Mouse (Mus musculus): ENCODE results near the gene Slc26a11. TPM values are rescaled to one million over a fixed set of nuclear protein-coding genes. Genes with fewer than 3 reads are reported as not detected.

Slc26a11 gene
- polyA plus RNA-seq, 1 experiment from 2014 or later, result 12.3 TPM

GRCm38 (mm10) chr11:119407977-119408376 lies 52.6 kb downstream of the Slc26a11 start:
- Histone ChIP-seq H3K4me1 (no peaks in the 10 kb centered on the region), H3K9ac (no peak overlapping the region), H3K4me3 (no peak overlapping the region), H3K27me3 (no peaks in the 10 kb centered on the region), H3K4me2 (no peak overlapping the region), H3K36me3 (peaks cover 20% of the 10 kb centered on the region), H3K27ac (no peak overlapping the region), H3K9me3 (no peaks in the 10 kb centered on the region)
- ATAC-seq (ENCODE audit: borderline replicate concordance, extremely low read depth, low FRiP score, low TSS enrichment), result no peak
- WGBS, result 53% methylated on average over 5 of the region's 5 CpGs

GRCm38 (mm10) chr11:119419327-119420118 lies 64.2 kb downstream of the Slc26a11 start:
- Histone ChIP-seq H3K9ac (no peak overlapping the region), H3K9me3 (no peaks in the 10 kb centered on the region), H3K27ac (peak overlapping the region; percentile 71), H3K4me3 (no peak overlapping the region), H3K4me1 (peaks cover 7% of the 10 kb centered on the region), H3K36me3 (peaks cover 18% of the 10 kb centered on the region; the same call in 1 of the 2 replicates), H3K27me3 (no peaks in the 10 kb centered on the region), H3K4me2 (no peak overlapping the region)
- 33% methylated on average over 16 of the region's 16 CpGs for whole genome bisulfite sequencing
- no peak for ATAC-seq (ENCODE audit: borderline replicate concordance, extremely low read depth, low FRiP score, low TSS enrichment)

GRCm38 (mm10) chr11:119420426-119420825 lies 65.1 kb downstream of the Slc26a11 start:
- WGBS, result 51% methylated on average over 5 of the region's 5 CpGs
- H3K36me3 ChIP-seq, result peaks cover 18% of the 10 kb centered on the region; the same call in 1 of the 2 replicates
- H3K4me2 ChIP-seq, result no peak overlapping the region
- H3K9ac ChIP-seq, result no peak overlapping the region
- no peaks in the 10 kb centered on the region for H3K9me3 ChIP-seq
- peak overlapping the region; percentile 71 for H3K27ac ChIP-seq
- ATAC-seq (ENCODE audit: borderline replicate concordance, extremely low read depth, low FRiP score, low TSS enrichment), result no peak
- H3K4me3 ChIP-seq, result no peak overlapping the region
- peaks cover 7% of the 10 kb centered on the region for H3K4me1 ChIP-seq
- H3K27me3 ChIP-seq, result no peaks in the 10 kb centered on the region

GRCm38 (mm10) chr11:119427431-119427830 lies 72.1 kb downstream of the Slc26a11 start:
- 52% methylated on average over 6 of the region's 6 CpGs for WGBS
- peaks cover 31% of the 10 kb centered on the region for H3K36me3 ChIP-seq
- no peak for ATAC-seq (ENCODE audit: borderline replicate concordance, extremely low read depth, low FRiP score, low TSS enrichment)

GRCm38 (mm10) chr11:119427986-119428385 lies 72.6 kb downstream of the Slc26a11 start:
- no peak for ATAC-seq (ENCODE audit: borderline replicate concordance, extremely low read depth, low FRiP score, low TSS enrichment)
- no peaks in the 10 kb centered on the region for H3K27me3 ChIP-seq

More at GRCm38 (mm10) chr11:119427431-119427830, 72.1 kb downstream of the Slc26a11 start:
- Histone ChIP-seq H3K9ac (no peak overlapping the region), H3K27me3 (no peaks in the 10 kb centered on the region), H3K4me3 (no peak overlapping the region), H3K27ac (no peak overlapping the region), H3K9me3 (no peaks in the 10 kb centered on the region), H3K4me1 (peaks cover 15% of the 10 kb centered on the region), H3K4me2 (no peak overlapping the region)

GRCm38 (mm10) chr11:119428649-119429136 lies 73.3 kb downstream of the Slc26a11 start:
- no peaks in the 10 kb centered on the region for H3K9me3 ChIP-seq
- H3K4me2 ChIP-seq, result peak overlapping the region; percentile 52
- ATAC-seq (ENCODE audit: borderline replicate concordance, extremely low read depth, low FRiP score, low TSS enrichment), result peak; percentile 75
- H3K4me3 ChIP-seq, result peak overlapping the region; percentile 22; the same call in 1 of the 2 replicates
- no peak overlapping the region for H3K9ac ChIP-seq
- H3K27me3 ChIP-seq, result no peaks in the 10 kb centered on the region
- H3K36me3 ChIP-seq, result peaks cover 34% of the 10 kb centered on the region
- no peak overlapping the region for H3K27ac ChIP-seq
- peaks cover 15% of the 10 kb centered on the region for H3K4me1 ChIP-seq
- 2% methylated on average over 23 of the region's 35 CpGs for WGBS

More at GRCm38 (mm10) chr11:119427986-119428385, 72.6 kb downstream of the Slc26a11 start:
- H3K36me3 ChIP-seq, result peaks cover 30% of the 10 kb centered on the region
- no peak overlapping the region for H3K9ac ChIP-seq
- peaks cover 15% of the 10 kb centered on the region for H3K4me1 ChIP-seq
- H3K4me3 ChIP-seq, result no peak overlapping the region
- WGBS, result 71% methylated on average over 5 of the region's 5 CpGs
- no peak overlapping the region for H3K27ac ChIP-seq
- H3K9me3 ChIP-seq, result no peaks in the 10 kb centered on the region
- peak overlapping the region; percentile 52 for H3K4me2 ChIP-seq

MicroRNA genes within 50 kb of the gene (microRNA counts, 519-probe panel; counts per million panel counts)
- 19.7 counts per million for microRNA mmu-miR-1932

Small RNA genes within 50 kb of the gene (microRNA-seq; reads per million reads assigned to microRNA genes)
- not detected for gene Mir1932

Other genes starting within 250 kb of the Slc26a11 start
- 19.9 and 20.9 TPM in 2 replicates for gene Tbc1d16, start 127.1 kb upstream of the Slc26a11 start, polyA plus RNA-seq (2015; fragmentation: Nextera tagmentation; extraction: Ambion mirVana)
- gene Ccdc40, start 127.0 kb upstream of the Slc26a11 start, polyA plus RNA-seq (2015; fragmentation: Nextera tagmentation; extraction: Ambion mirVana), result 4.9 and 5.7 TPM in 2 replicates
- gene Gaa, start 87.7 kb upstream of the Slc26a11 start, polyA plus RNA-seq (2015; fragmentation: Nextera tagmentation; extraction: Ambion mirVana), result 61.5 and 66.1 TPM in 2 replicates
- gene Eif4a3, start 55.5 kb upstream of the Slc26a11 start, polyA plus RNA-seq (2015; fragmentation: Nextera tagmentation; extraction: Ambion mirVana), result 369 and 387 TPM in 2 replicates
- 0.05 and 0.09 TPM in 2 replicates for gene Card14, start 47.8 kb upstream of the Slc26a11 start, polyA plus RNA-seq (2015; fragmentation: Nextera tagmentation; extraction: Ambion mirVana)
- 7.6 and 8.7 TPM in 2 replicates for gene Sgsh, start within 50 bp of the Slc26a11 start, polyA plus RNA-seq (2015; fragmentation: Nextera tagmentation; extraction: Ambion mirVana)
- gene Rnf213, start 37.5 kb downstream of the Slc26a11 start, polyA plus RNA-seq (2015; fragmentation: Nextera tagmentation; extraction: Ambion mirVana), result 7.0 and 7.6 TPM in 2 replicates
- gene Endov, start 135.8 kb downstream of the Slc26a11 start, polyA plus RNA-seq (2015; fragmentation: Nextera tagmentation; extraction: Ambion mirVana), result 17.2 and 17.4 TPM in 2 replicates
- 1.7 TPM in 2 replicates for gene Nptx1, start 192.2 kb downstream of the Slc26a11 start, polyA plus RNA-seq (2015; fragmentation: Nextera tagmentation; extraction: Ambion mirVana)
- 8.5 and 9.7 TPM in 2 replicates for gene Rptor, start 247.3 kb downstream of the Slc26a11 start, polyA plus RNA-seq (2015; fragmentation: Nextera tagmentation; extraction: Ambion mirVana)